Mouse (Mus musculus) midbrain, embryonic 12.5 days (tissue): ENCODE data around the gene Slc1a4. TPM values are rescaled to one million over a fixed set of nuclear protein-coding genes. Genes with fewer than 3 reads are reported as not detected.
A peak's percentile ranks its signal among the peaks of the same experiment; 100 is the strongest.

ENCODE experiments used
- ATAC-seq: fragments of 200-750 bp; cut with Nextera tagmentation; 2 replicates; pipeline ENCODE4 v1.8.0; 2017; ENCODE audit warnings: low read depth, moderate TSS enrichment, moderate library complexity; ENCODE audit not compliant: low FRiP score
- H3K27ac ChIP-seq: fragments of 300-500 bp; sonication (generic); replicated peaks from 2 replicates; pipeline ENCODE4 v1.5.1; 2016; ENCODE audit warnings: mild to moderate bottlenecking
- H3K27me3 ChIP-seq: fragments of 300-500 bp; sonication (generic); 2 replicates; pipeline ENCODE4 v1.6.1; 2016; ENCODE audit warnings: mild to moderate bottlenecking
- H3K36me3 ChIP-seq: fragments of 300-500 bp; sonication (generic); 2 replicates; pipeline ENCODE4 v1.6.1; 2016
- H3K4me1 ChIP-seq: fragments of 300-500 bp; sonication (generic); 2 replicates; pipeline ENCODE4 v1.6.1; 2016
- H3K4me2 ChIP-seq: fragments of 300-500 bp; sonication (generic); replicated peaks from 2 replicates; pipeline ENCODE4 v1.6.1; 2016; ENCODE audit warnings: mild to moderate bottlenecking, moderate library complexity
- H3K4me3 ChIP-seq: fragments of 300-500 bp; sonication (generic); 2 replicates; pipeline ENCODE4 v1.5.1; 2016; ENCODE audit warnings: mild to moderate bottlenecking
- H3K9ac ChIP-seq: fragments of 300-500 bp; sonication (generic); replicated peaks from 2 replicates; pipeline ENCODE4 v1.6.1; 2016; ENCODE audit warnings: mild to moderate bottlenecking, moderate library complexity
- H3K9me3 ChIP-seq: fragments of 300-500 bp; sonication (generic); 2 replicates; pipeline ENCODE4 v1.6.1; 2016; ENCODE audit warnings: mild to moderate bottlenecking
- WGBS: fragments of 180-500 bp; shearing (Covaris S2); methylation state at CpG from one replicate; pipeline ENCODE4 v1.1.7; 2016; 5-methylcytosine and 5-hydroxymethylcytosine counted together
- polyA plus RNA-seq: library from polyadenylated mRNA; unstranded; fragments of >200 nt; fragmentation: Nextera tagmentation; extraction: Ambion mirVana; gene quantifications from 2 replicates; pipeline ENCODE4 v1.2.1, GENCODE M21; 2016

Slc1a4 gene
- polyA plus RNA-seq, 1 experiment from 2014 or later = 25.0 TPM

DNA sequence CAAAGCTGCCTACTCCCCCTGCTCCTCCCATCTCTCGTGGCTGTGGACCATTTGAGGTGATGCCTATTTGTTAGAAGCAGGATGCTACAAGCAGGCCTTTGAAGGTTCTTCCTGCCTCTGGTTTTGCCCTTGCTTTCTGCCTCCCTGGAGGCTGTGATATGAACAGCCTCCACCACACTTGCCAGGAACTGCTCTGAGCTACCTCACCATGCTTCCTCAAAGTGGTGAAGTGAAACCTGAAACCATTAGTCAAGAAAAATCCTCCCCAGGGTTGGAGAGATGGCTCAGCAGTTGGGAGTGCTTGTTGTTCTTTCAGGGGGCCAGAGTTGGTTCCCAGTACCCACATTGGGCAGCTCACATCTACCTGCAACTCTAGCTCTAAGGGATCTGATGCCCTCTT lies 9.1 kb upstream of the Slc1a4 start:
- H3K36me3 ChIP-seq = no peaks in the 10 kb centered on the region
- WGBS = 82% methylated on average over 1 of the region's 1 CpGs
- no peaks in the 10 kb centered on the region for H3K4me1 ChIP-seq
- H3K9ac ChIP-seq = no peak overlapping the region
- H3K27me3 ChIP-seq = no peaks in the 10 kb centered on the region
- H3K4me3 ChIP-seq = no peak overlapping the region
- no peak overlapping the region for H3K27ac ChIP-seq
- ATAC-seq = no peak
- H3K4me2 ChIP-seq = no peak overlapping the region
- H3K9me3 ChIP-seq = no peaks in the 10 kb centered on the region

DNA sequence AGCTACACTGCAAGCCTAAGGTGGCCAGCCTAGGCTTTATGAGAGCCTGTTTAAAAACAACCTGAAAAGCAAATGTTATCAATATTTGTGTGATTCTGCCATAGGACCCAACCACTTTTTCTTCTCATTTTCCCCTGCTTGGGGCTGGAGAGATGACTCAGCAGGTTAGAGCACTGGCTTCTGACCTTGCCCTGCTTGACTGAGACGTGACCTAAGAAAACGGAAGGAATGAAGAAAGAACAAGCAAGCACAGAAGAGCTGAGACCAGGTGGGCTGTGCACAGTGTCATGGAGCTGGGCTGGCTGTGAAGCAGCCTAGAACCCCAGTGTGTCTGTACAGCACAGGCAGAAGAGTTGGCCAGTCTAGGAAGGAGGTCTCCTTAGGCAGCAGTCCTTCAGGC lies 6.2 kb upstream of the Slc1a4 start:
- no peak overlapping the region for H3K4me2 ChIP-seq
- peaks cover 4% of the 10 kb centered on the region; the same call in 1 of the 2 replicates for H3K4me1 ChIP-seq
- H3K9ac ChIP-seq = no peak overlapping the region
- WGBS = 78% methylated on average over 2 of the region's 2 CpGs
- no peak overlapping the region for H3K27ac ChIP-seq
- H3K36me3 ChIP-seq = no peaks in the 10 kb centered on the region
- H3K9me3 ChIP-seq = no peaks in the 10 kb centered on the region
- ATAC-seq = no peak
- no peaks in the 10 kb centered on the region for H3K27me3 ChIP-seq
- no peak overlapping the region for H3K4me3 ChIP-seq

DNA sequence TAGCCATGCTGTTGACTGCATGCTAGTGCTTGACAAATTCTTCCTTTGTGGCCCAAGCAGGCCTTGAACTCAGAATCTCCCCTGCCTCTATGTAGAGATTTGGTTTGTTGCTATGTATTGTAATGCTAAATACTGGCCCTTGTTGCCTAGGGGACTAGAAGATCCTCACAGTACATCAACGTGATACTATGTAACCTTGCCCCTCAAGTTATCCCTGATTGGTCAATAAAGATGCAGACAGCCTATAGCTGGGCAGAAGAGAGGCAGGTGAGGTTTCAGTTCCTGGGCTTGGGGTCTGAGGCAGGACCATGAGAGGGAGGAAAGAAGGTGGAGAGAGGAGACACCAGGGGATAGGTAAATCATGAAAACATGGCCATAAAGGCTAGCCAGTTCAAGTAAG lies 1.8 kb upstream of the Slc1a4 start:
- Histone ChIP-seq H3K9me3 (no peaks in the 10 kb centered on the region), H3K4me1 (peaks cover 25% of the 10 kb centered on the region), H3K36me3 (no peaks in the 10 kb centered on the region), H3K9ac (no peak overlapping the region), H3K4me2 (no peak overlapping the region), H3K27ac (no peak overlapping the region), H3K27me3 (no peaks in the 10 kb centered on the region), H3K4me3 (no peak overlapping the region)
- 18% methylated on average over 1 of the region's 1 CpGs for WGBS
- ATAC-seq = no peak

DNA sequence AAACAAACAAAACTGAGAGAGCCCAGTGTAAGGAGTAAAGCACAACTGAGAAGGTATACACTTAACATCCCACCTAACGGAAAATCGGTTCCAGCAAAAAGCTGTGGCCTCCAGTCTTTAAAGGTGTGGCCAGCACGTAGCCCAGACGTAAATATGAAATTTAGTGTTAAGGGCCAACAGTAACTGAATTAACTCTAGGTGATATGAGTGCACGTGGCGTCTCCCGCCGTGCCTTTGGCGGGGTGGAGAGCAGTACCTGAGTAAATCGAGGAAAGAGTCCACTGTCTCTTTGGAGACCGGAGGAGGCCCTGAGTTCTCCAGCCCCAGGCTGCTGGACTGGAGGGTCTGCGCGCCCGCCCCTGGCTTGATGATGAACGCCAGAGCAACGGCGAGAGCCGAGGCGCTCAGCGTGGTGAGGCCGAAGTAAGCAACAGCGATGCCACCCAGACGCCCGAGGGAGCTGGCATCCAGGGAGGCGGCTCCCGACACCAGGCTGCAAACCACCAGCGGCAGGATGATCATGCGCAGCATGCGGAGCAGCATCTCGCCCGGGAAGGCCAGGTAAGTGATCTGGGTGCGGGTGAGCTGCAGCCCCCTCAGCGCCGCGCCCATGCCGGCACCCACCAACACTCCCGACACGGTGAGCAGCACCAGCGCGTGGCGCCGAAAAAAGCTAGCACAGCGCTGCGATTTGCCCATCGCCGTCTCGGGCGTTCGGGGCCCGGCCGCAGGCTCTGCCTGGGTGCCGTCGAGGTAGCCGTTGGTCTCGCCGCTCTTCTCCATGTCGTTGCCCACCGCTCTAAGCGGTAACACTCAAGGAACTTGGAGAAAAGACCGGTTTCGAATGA lies 599 bp downstream of the Slc1a4 start:
- peak overlapping the region; percentile 78 for H3K9ac ChIP-seq
- H3K27me3 ChIP-seq = no peaks in the 10 kb centered on the region
- no peaks in the 10 kb centered on the region for H3K36me3 ChIP-seq
- H3K27ac ChIP-seq = peak overlapping the region; percentile 94
- peaks cover 28% of the 10 kb centered on the region for H3K4me1 ChIP-seq
- no peaks in the 10 kb centered on the region for H3K9me3 ChIP-seq
- H3K4me2 ChIP-seq = peak overlapping the region; percentile 90
- WGBS = 2% methylated on average over 61 of the region's 61 CpGs
- peak; percentile 39 for ATAC-seq
- peak overlapping the region; percentile 70 for H3K4me3 ChIP-seq

DNA sequence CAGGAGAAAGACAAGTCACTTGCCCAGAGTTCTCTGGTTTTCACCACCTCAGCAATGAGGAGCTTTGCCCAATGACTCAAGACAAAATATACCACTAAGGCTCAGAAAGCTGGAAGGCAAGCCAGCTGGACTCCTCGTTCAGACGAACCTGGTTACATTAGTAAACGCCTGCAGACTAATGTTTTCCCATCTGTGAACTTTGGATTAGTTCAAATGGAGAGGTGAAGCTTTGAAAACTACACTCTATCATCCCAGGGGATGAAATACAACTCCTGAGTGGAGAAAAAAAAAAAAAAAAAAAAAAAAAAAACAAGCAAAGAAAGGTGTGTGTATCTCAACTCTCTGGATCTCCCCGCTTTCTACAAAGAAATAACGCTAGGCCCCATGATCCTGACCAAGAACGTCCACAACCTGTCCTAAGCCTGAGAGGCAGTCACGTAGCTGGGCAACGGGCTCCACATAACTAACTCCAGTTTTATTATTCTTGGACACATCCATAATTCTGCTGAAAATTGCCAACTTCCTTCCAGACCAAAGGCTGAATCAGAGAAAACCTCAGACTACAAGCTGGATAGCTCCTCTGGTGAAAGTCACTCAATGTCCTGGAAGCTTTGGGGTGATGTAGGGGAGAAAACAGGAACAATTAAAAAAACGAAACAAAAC lies 1.4 kb downstream of the Slc1a4 start:
- peak overlapping the region; percentile 90 for H3K4me2 ChIP-seq
- no peak for ATAC-seq
- H3K27ac ChIP-seq = no peak overlapping the region
- H3K27me3 ChIP-seq = no peaks in the 10 kb centered on the region
- H3K4me1 ChIP-seq = peaks cover 34% of the 10 kb centered on the region
- 49% methylated on average over 9 of the region's 9 CpGs for WGBS
- peak overlapping the region; percentile 70 for H3K4me3 ChIP-seq
- H3K36me3 ChIP-seq = no peaks in the 10 kb centered on the region
- H3K9me3 ChIP-seq = no peaks in the 10 kb centered on the region
- H3K9ac ChIP-seq = peak overlapping the region; percentile 78

DNA sequence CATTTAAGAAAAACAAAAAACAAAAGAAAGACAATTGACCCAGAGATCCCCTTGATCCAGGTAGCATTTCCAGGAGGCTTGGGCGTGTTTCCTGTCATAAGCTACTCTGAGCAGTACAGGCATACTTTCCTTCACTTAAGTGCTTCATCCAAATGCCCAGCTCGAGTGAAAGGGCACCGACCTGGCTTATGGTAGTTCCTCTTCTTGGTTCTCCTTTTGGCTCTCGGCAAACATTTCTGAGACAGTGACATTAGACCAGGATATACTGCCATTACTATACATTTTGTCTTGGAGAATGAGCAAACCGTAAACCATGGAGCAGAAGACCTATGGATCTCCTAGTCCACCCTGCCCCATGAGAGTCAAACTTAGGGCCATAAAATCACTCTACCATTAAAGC lies 2.8 kb downstream of the Slc1a4 start:
- Histone ChIP-seq H3K27ac (no peak overlapping the region), H3K36me3 (no peaks in the 10 kb centered on the region), H3K9ac (no peak overlapping the region), H3K4me1 (peaks cover 34% of the 10 kb centered on the region), H3K9me3 (no peaks in the 10 kb centered on the region), H3K4me3 (no peak overlapping the region), H3K27me3 (no peaks in the 10 kb centered on the region), H3K4me2 (no peak overlapping the region)
- ATAC-seq = no peak
- WGBS = 90% methylated on average over 5 of the region's 5 CpGs

DNA sequence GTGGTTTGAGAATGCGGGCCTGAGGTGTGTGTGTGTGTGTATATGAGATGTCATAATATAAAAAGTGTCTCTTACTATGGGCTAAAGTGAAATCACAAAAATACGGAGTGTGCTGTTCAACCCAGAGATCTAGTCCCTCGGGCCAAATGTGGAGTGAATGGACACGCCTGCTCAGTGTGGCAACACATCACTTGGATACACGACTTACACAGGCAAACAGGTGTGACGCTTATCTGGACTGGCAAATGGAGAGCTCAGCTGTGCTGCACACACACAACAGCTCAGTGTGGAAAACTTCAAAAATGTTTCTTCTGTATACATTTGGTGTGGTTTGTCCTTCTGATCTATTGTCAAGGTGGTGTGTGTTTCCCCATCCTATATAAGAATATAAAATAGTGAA lies 3.7 kb downstream of the Slc1a4 start:
- Histone ChIP-seq H3K27me3 (no peaks in the 10 kb centered on the region), H3K4me1 (peaks cover 30% of the 10 kb centered on the region), H3K9ac (no peak overlapping the region), H3K4me3 (no peak overlapping the region), H3K36me3 (no peaks in the 10 kb centered on the region), H3K27ac (no peak overlapping the region), H3K9me3 (no peaks in the 10 kb centered on the region), H3K4me2 (no peak overlapping the region)
- ATAC-seq = no peak
- 94% methylated on average over 6 of the region's 6 CpGs for WGBS

DNA sequence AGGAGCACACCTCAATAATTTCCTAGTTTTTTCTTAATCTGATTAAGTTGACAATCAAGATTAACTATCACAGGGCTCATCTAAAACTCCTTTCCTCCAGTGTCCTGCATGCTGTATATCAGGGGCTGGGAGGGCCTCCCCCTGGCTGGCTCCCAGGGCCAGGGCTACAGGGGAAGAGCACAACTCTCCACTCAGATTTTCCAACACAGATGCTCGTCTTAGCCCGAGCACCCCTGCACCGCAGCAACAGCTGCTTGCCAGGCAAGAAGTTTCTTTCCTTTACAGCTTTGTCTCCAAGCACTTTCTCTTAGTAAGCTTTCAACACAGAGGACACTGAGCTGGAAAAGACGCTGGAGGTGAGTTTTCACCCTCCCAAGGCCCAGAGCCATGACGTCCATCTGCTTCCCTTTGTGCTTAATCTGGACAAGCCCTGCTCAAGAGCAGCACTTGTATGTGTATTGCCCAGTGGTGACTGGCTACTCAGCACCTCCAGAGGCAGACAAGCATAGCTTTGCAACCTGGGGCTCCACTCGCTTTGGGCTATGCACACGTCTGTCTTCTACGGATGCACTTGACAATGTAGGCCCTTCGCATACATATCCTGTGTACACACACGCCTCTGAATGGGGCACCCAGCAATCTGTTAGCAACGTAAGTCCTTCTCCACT lies 6.1 kb downstream of the Slc1a4 start:
- no peaks in the 10 kb centered on the region for H3K27me3 ChIP-seq
- H3K9ac ChIP-seq = no peak overlapping the region
- no peaks in the 10 kb centered on the region for H3K9me3 ChIP-seq
- H3K4me2 ChIP-seq = no peak overlapping the region
- no peaks in the 10 kb centered on the region for H3K36me3 ChIP-seq
- H3K27ac ChIP-seq = no peak overlapping the region
- ATAC-seq = no peak
- H3K4me3 ChIP-seq = no peak overlapping the region
- WGBS = 68% methylated on average over 11 of the region's 11 CpGs
- H3K4me1 ChIP-seq = peaks cover 23% of the 10 kb centered on the region

DNA sequence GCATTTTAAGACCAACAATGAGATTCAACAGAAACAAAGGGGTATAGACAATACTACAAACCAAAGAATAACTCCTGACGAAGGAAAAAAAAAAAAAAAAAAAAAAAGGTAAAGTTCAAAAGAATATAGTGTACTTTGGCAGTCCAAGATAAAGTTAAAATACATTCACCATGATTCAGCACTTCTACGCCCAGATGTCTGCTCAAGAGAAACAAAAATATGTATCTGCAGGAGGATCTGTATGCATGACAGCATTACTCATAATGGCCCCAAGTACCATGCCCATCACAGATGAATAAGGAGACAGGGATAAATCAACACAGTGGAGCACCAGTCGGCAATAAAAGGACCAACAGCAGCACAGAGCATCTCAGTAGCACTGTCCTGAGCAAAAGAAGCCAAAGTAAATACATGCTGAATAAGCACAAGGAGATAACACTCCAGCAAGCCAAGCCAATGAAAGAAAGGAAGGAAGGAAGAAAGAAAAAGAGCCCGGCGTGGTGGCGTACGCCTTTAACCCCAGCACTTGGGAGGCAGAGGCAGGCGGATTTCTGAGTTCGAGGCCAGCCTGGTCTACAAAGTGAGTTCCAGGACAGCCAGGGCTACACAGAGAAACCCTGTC lies 7.3 kb downstream of the Slc1a4 start:
- Histone ChIP-seq H3K4me1 (peaks cover 12% of the 10 kb centered on the region), H3K4me3 (no peak overlapping the region), H3K4me2 (no peak overlapping the region), H3K27me3 (no peaks in the 10 kb centered on the region), H3K9ac (no peak overlapping the region), H3K9me3 (no peaks in the 10 kb centered on the region), H3K27ac (no peak overlapping the region), H3K36me3 (no peaks in the 10 kb centered on the region)
- no peak for ATAC-seq
- 91% methylated on average over 9 of the region's 9 CpGs for WGBS

DNA sequence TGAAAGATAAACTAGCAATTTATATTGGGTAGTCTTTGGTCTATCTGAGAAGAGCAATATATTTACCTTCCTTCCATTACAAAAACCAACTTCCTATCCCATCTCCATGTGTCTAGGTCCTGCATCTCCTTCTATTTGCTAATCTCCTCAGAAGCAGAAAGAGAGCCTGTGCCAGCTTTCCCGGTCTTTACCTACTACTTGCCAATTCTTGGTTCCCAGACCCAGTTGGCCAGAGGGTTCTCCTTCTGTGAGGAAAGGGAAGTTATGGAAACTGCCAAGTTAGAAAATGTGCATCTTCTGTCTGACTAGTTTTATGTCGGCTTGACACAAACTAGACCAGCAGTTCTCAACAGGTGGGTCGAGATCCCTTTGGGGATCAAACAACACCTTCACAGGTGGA lies 8.5 kb downstream of the Slc1a4 start:
- Histone ChIP-seq H3K36me3 (no peaks in the 10 kb centered on the region), H3K9me3 (no peaks in the 10 kb centered on the region), H3K4me3 (no peak overlapping the region), H3K27me3 (no peaks in the 10 kb centered on the region), H3K27ac (no peak overlapping the region), H3K9ac (no peak overlapping the region), H3K4me2 (no peak overlapping the region), H3K4me1 (peaks cover 10% of the 10 kb centered on the region; the same call in 1 of the 2 replicates)
- WGBS = 95% methylated on average over 3 of the region's 3 CpGs
- no peak for ATAC-seq

DNA sequence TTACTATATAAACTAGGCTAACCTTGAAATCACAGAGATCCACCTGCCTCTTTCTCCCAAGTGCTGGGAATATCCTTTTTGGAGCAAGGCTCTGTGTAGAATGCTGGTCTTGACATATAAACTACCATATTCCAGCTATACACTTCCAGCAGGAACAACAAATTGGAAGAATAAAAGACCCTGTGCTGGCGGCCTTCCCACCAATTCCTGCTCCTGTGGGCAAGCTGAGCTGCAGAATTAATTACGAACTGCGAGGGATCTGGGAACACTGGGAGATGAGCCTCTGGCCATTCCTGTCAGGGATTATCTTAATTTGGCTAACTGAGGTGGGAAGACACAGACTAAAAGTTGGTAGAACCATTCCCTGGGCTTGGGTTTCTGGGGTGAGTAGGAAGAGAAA lies 10.1 kb downstream of the Slc1a4 start:
- H3K27ac ChIP-seq = no peak overlapping the region
- 65% methylated on average over 3 of the region's 3 CpGs for WGBS
- ATAC-seq = no peak
- no peak overlapping the region for H3K9ac ChIP-seq
- H3K27me3 ChIP-seq = no peaks in the 10 kb centered on the region
- no peaks in the 10 kb centered on the region for H3K9me3 ChIP-seq
- no peak overlapping the region for H3K4me3 ChIP-seq
- H3K36me3 ChIP-seq = no peaks in the 10 kb centered on the region
- H3K4me1 ChIP-seq = peaks cover 10% of the 10 kb centered on the region; the same call in 1 of the 2 replicates
- no peak overlapping the region for H3K4me2 ChIP-seq

DNA sequence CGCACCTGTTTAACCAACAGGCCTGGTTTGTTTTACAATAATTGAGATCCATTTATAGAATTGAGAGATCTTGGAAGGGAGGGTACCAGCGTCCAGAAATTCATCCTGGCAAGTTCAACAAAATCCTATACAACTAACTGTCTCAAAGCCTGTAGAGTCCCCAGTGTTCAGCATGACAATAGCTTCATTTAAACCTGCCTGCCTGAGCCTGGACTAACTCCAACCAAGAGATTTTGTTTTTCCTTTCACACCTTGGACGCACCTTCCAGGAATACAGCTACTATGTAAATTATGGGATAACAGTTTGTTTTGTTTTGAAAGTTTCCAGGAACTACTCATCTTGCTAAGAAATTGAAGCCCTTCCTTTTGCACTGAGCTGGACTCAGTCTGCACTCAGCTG lies 11.9 kb downstream of the Slc1a4 start:
- ATAC-seq = no peak
- 74% methylated on average over 3 of the region's 3 CpGs for WGBS

More for the DNA sequence above, 11.9 kb downstream of the Slc1a4 start:
- Histone ChIP-seq H3K27ac (no peak overlapping the region), H3K36me3 (no peaks in the 10 kb centered on the region; the same call in 1 of the 2 replicates), H3K4me2 (no peak overlapping the region), H3K27me3 (no peaks in the 10 kb centered on the region), H3K9me3 (no peaks in the 10 kb centered on the region), H3K4me1 (no peaks in the 10 kb centered on the region), H3K4me3 (no peak overlapping the region), H3K9ac (no peak overlapping the region)
